Mouse (Mus musculus): ENCODE data around the gene 1600015I10Rik. TPM values are rescaled to one million over a fixed set of nuclear protein-coding genes. Genes with fewer than 3 reads are reported as not detected.
A peak's percentile ranks its signal among the peaks of the same experiment; 100 is the strongest.
"Not testable (repeated sequence)": the region's sequence is repeated elsewhere in the genome, so short reads cannot be mapped to it uniquely, and the experiment has no call there.

Gene 1600015I10Rik
- total RNA-seq, 2 experiments from 2014 or later: not detected

DNA sequence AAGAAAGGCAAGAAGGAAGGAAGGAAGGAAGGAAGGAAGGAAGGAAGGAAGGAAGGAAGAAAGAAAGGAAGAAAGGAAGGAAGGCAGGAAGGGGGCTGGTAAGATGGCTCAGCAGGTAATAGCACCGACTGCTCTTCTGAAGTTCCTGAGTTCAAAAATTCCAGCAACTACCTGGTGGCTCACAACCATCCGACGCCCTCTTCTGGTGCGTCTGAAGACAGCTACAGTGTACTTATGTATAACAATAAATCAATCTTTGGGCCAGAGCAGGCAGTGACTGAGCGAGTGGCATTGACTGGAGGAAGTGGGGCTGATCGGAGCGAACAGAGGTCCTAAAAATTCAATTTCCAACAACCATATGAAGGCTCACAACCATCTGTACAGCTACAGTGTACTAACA, 29.5 kb downstream of the 1600015I10Rik start:
- intact Hi-C loops (cut with DNase I): loop anchor here (5.0 to 10.0 kb wide), 3 partner anchors 94 to 314 kb away; partner anchors contain the start of gene Gimap8
- peak; percentile 10 for DNase-seq

DNA sequence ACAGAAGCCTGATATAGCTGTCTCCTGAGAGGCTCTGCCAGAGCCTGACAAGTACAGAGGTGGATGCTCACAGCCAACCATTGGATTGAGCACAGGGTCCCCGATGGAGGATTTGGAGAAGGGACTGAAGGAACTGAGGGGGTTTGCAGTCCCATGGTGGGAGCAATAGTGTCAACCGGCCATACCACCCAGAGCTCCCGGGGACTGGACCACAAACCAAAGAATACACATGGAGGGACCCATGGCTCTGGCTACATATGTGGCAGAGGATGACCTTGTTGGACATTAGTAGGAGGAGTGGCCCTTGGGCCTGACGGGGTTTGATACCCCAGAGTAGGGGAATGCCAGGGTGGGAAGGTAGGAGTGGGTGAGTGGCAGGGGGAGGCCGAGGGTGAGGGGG, 37.0 kb downstream of the 1600015I10Rik start:
- DNase-seq; intact Hi-C loops (cut with DNase I): not testable (repeated sequence)

DNA sequence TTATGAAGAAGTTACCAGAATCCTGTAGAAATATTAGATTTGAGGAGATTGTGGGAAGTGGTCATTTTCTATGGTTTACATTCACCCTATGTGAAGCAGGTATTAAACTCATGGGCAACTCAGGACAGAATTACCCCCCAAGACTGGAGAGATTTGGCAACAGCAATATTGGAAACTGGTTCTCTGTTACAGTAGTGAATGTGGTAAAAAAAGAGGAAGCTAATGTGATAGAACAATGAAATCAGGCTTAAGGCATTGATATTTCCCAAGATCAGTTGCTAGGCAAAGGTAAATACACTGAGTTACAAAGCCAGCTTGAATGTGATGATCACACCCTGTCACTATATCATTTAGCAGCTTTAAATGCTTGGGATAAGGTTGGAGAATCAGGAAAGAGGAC, 38.2 kb downstream of the 1600015I10Rik start:
- intact Hi-C loops (cut with DNase I): no loop called here
- DNase-seq: no peak

DNA sequence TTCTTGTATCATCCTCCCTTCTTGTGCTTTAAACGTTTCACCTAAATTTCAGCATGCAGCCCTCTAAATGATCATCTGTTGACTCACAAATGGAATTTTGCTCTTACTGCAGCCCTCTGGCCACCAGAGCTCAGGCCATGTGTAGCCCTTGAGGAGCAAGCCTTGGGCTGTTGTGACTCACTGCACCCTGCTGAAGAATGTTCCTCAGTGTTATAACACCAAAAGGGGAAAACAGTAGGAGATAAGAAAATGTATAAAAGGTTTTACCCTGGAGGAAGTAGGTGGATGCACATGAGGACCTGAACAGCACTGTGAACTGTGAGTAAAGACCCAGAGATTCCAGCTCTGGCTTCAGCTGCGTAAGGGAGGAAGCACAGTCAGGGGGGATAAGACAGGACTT, 45.0 kb downstream of the 1600015I10Rik start, which contains the start of gene Doxl2:
TSS of gene Doxl2 (plus strand) at position 301 of the 400 bp plus-strand sequence.
- intact Hi-C loops (cut with DNase I): no loop called here
- DNase-seq: no peak

DNA sequence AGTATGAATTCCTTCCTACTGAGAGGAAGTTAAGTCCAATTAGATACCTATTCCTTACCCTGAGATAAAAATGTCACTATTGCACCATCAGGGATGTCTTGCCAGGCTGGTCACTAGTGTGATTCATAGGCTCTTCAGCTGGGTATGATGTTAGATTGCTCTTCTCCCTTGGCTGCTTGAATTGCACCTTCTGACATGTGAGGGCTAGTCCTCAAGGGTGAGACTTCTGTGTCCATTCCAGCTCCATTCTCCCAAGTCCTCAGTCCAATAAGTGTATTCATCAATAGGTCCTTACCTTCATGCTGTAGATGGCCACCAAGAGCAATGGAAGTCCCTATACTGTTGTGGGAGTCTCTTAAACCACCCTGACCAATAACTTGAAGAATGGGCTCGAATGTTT, 49.9 kb downstream of the 1600015I10Rik start:
- no peak for DNase-seq
- intact Hi-C loops (cut with DNase I): no loop called here

DNA sequence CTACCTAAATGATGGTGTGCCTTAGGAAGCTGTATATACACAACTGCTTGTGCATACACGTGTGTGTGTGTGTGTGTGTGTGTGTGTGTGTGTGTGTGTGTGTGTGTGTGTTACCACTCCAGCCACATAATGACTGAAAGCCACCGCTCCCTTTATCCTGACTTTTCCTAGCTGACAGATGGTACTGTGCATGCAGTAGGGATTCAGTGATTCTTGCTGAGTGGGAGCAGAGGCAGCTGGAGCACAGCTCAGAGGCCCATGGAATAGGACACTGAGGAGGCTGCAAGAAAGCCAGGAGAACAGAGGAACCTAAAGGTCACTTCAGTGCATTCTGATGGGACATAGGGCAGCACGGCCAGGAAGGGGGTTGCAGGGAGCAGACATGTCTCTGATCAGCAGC, 52.6 kb downstream of the 1600015I10Rik start:
- no peak for DNase-seq
- intact Hi-C loops (cut with DNase I): no loop called here

Other genes with a start within 250 kb of the 1600015I10Rik start
- 1 to 10 TPM in 1 of 2 experiments, under 1 TPM in 1; 0.77 to 1.4 TPM for gene Gimap4, start 245.3 kb upstream of the 1600015I10Rik start, total RNA-seq (2021)
- 1 to 10 TPM; 6.0 to 6.3 TPM for gene Gimap6, start 221.7 kb upstream of the 1600015I10Rik start, total RNA-seq (2021)
- gene Gm28053, start 211.3 kb upstream of the 1600015I10Rik start, total RNA-seq (2021): not detected
- not detected for gene Gimap7, start 211.3 kb upstream of the 1600015I10Rik start, total RNA-seq (2021)
- 1 to 10 TPM; 2.7 to 3.5 TPM for gene Gimap1, start 190.8 kb upstream of the 1600015I10Rik start, total RNA-seq (2021)
- gene Gimap5, start 183.7 kb upstream of the 1600015I10Rik start, total RNA-seq (2021): 1 to 10 TPM; 1.4 to 1.5 TPM
- gene Gimap3, start 159.0 kb upstream of the 1600015I10Rik start, total RNA-seq (2021): not detected
- gene Tmem176a, start 89.0 kb upstream of the 1600015I10Rik start, total RNA-seq (2021): 10 to 100 TPM in 1 of 2 experiments, 1 to 10 TPM in 1; 8.8 to 10.4 TPM
- gene Tmem176b, start 88.4 kb upstream of the 1600015I10Rik start, total RNA-seq (2021): 10 to 100 TPM; 25.8 to 32.2 TPM
- gene Aoc1, start 57.0 kb upstream of the 1600015I10Rik start, total RNA-seq (2021): not detected
- gene Doxl2, start 45.1 kb downstream of the 1600015I10Rik start, total RNA-seq (2021): not detected
- gene Svs1, start 57.0 kb downstream of the 1600015I10Rik start, total RNA-seq (2021): not detected
- under 1 TPM; 0.40 to 0.87 TPM for gene Gpnmb, start 106.7 kb downstream of the 1600015I10Rik start, total RNA-seq (2021)
- gene Malsu1, start 143.9 kb downstream of the 1600015I10Rik start, total RNA-seq (2021): 10 to 100 TPM; 36.3 to 36.6 TPM

All from left cerebral cortex, postnatal 4 days (tissue).